Mouse (Mus musculus) heart, postnatal 14 days (tissue): ENCODE results near the gene Acsl5. TPM values are rescaled to one million over a fixed set of nuclear protein-coding genes. Genes with fewer than 3 reads are reported as not detected.

Source experiments
- DNase-seq, 2 experiments: peaks; one replicate each; pipeline ENCODE4 v3.0.0; 2021 to 2022
- intact Hi-C: fragments of 180-260 bp; cut with DNase I; formaldehyde crosslinking; loops from one replicate; pipeline ENCODE4 v1.15.1; 2025
- total RNA-seq, 2 experiments: library from RNA; stranded (reverse); gene quantifications; 2 replicates each; pipeline ENCODE4 v1.2.3; 2021

Acsl5 gene
- total RNA-seq, 2 experiments from 2014 or later, result 12.4 to 15.7 TPM

GRCm38 (mm10) chr19:55273340-55273739 lies 21.6 kb downstream of the Acsl5 start:
- DNase-seq, result no peak
- intact Hi-C loops, result no loop called here

DNA sequence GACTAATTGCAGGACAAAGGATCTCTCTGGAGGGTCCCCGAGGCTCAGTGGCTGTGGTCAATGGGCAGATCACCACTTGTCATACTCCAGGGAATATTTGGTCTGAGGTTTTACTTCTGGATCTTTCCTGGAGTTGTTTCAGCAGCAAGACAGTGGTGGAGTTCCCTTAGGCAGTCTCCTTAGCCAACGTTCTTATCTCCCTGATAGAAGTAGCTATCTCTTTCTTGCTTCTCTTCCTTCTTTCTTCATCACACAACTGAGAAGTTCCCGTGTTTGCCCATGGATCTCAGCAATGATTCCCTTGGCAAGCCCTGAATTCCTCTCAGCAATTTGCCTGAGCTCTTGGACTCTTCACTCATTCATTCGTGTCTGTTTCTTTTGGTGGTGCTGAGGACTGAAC lies 24.4 kb downstream of the Acsl5 start:
- no peak for DNase-seq
- intact Hi-C loops, result no loop called here

GRCm38 (mm10) chr19:55276770-55277169 lies 25.0 kb downstream of the Acsl5 start:
- intact Hi-C loops, result no loop called here
- DNase-seq, result no peak

GRCm38 (mm10) chr19:55284093-55284492 lies 32.4 kb downstream of the Acsl5 start:
- DNase-seq, result no peak
- intact Hi-C loops, result no loop called here

GRCm38 (mm10) chr19:55286034-55286433 lies 34.3 kb downstream of the Acsl5 start:
- DNase-seq, result no peak
- intact Hi-C loops, result no loop called here

- intact Hi-C loops, result no loop called here
- no peak for DNase-seq
These were observed 37.2 kb downstream of the Acsl5 start for GRCm38 (mm10) chr19:55288974-55289373.

DNA sequence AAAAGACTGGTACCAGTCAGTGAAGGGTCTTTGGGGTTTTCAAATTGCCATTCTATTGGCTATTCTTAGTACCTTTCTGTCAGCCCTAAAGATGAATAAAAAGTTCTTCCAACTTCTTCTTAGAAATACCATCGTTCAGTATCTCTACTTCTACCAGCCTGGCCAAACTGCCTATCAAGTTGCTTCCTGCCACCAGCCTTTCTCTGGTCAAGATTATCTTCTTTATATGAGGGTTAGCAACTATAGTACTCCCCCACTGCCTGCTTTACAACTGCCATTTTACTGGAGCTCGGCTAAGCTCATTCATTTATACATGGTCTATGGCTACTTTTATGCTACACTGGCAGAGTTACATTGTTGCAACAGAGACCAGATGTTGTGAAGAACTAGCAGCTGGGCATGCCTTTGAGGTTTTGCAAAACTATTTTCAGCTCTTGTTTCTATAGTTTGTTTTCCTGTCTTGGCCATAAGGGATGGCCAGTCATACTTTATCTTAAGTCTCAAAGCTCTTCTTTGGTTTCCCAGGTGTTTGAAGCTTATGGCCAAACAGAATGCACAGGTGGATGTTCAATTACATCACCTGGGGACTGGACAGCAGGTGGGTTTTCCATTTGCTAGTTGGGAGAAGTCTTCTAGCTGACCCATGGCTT lies 39.0 kb downstream of the Acsl5 start:
- intact Hi-C loops, result no loop called here
- no peak for DNase-seq

DNA sequence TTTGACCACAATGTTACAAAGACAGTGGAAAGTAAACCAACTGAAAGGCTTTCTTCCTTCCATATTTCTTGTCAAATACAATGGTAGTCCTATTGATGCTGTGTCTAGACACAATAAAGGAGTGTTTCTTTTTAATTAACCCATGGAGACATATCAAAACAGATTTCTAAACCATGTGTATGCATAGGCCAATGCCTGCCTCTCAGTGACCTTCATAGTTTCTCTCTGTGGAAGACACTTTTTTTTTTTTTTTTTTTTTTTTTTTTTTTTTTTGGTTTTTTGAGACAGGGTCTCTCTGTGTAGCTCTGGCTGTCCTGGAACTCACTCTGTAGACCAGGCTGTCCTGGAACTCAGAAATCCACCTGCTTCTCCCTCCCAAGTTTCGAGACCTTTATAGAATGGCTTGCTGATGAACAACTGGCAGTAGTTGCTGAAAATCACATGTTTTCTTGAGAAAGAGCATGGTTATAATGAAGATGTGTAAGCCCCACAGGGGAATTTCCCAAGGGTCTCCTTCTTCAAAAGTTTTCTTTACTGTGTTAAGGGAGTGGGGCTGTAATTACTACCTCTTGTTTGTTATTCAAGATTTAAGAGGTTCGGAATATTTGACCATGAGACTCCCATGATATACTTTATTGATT lies 40.6 kb downstream of the Acsl5 start:
- intact Hi-C loops, result no loop called here
- DNase-seq, result no peak

GRCm38 (mm10) chr19:55293175-55293574 lies 41.4 kb downstream of the Acsl5 start:
- peak in 1 of 2 experiments; percentile 6 for DNase-seq
- intact Hi-C loops, result no loop called here

DNA sequence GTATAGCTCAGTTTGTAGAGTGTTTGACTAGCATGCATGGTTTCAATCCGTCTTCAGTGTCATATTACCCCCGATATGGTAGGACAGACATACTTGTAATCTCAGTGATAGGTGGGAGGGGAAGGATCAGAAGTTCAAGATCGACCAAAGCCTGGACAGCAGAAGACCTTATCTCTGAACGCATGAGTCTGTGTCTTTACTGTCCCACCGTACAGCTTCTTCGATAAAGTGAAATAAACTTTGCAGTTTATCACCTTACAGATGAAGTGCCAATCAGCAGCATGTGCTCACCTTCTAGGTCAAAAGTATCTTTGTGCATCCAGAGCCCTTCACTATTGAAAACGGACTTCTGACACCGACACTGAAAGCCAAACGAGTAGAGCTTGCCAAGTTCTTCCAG lies 43.3 kb downstream of the Acsl5 start:
- intact Hi-C loops, result no loop called here
- DNase-seq, result no peak

- no peak for DNase-seq
- intact Hi-C loops, result no loop called here
These were observed 43.8 kb downstream of the Acsl5 start for GRCm38 (mm10) chr19:55295556-55295955.

DNA sequence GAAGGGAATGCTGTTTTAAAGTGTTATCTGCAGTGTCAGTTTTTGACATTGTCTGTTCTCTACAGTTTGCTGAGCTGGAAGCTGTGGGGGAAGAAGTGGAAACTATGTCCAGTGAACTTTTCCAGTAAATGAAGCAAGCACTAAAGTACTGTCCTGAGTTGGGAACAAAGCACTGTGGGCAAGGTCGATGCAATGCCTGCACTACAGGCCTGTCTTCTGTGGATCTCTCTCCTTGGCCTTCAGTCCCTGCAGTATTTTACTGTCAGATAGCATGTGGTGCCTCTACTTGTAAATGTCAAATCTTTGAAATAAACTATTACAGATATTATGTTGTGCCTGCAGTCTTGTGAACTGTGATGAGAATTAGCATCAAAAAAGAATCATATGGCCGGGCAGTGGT lies 44.6 kb downstream of the Acsl5 start:
- intact Hi-C loops, result no loop called here
- DNase-seq, result no peak

DNA sequence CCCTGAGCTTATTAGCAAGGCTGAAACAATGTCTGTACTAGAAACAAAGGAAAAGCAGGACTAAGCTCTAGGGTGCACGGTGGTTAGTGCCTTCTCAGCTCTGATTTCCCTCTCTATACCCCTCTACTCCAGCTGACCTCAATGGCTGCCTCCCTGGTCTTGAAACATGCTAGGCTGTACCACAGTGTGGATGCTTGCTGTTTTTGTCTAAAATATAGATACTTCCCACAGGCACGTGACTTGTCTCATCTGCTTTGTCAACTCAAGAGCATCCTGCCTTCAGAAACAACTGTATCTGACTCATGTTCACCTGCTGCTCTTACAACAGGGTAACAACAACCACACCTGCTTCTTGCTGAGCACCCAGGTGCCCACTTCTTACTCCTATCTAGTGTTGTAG lies 45.8 kb downstream of the Acsl5 start:
- intact Hi-C loops, result no loop called here

DNA sequence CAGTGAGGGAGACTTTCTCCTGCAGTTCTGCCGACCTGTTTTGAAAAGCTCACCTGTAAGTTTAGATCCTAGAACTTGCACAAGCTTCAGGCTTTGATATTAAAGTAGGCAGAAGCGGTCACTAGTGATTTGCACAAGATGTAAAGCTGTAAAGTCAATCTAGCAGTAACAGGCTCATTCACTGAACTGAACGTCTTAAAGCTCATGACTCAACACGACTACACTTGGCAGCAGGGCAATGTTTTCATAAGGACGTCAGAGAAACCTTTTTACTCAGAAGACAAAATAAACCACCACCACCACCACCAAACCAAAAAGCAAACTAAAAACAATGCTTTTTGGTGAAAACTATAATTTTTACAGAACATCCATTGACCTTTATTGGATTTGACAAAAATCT lies 46.2 kb downstream of the Acsl5 start:
- DNase-seq, result no peak
- intact Hi-C loops, result no loop called here

More for the DNA sequence above, 45.8 kb downstream of the Acsl5 start:
- DNase-seq, result no peak

DNA sequence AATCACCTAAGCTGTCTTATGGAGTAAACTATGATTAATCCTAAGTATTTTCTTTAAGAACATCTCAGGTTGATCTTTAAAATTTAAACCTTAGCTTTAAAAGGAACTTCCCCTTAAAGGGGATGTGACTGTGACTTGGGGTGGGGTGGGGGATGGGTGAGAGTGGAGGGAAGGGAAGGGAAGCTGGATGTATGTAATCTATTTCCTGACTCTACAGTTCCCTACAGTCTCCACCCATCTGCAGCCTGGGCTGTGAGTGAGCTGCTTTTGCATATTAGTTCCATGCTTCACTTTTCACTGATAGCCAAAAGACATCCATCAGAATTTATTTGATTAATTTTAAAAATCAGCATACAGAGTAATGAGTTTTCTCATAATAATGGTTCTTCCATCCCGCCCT lies 47.6 kb downstream of the Acsl5 start:
- DNase-seq, result no peak
- intact Hi-C loops, result no loop called here

DNA sequence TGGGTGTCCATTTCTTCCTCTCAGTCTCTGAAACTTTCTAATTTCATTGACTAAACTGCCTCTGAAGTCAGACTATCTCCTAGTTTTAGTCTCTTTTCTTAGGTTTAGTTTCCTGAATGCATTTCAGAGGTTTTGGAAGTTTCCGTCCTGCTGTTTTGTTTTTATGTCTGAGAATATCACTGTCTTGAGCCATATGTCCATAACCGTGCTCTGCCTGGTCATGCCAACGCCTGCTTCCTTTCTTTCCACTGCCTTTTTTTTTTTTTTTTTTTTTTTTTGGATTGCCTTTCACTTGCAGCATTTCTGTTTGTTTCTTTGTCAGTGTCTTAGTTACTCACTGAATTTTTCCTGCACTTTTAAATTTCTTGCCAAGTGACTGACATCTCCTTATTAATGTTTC lies 48.8 kb downstream of the Acsl5 start:
- intact Hi-C loops, result loop anchor here (10.0 kb wide), 1 partner anchor 236 kb away; no protein-coding TSS in a partner anchor
- no peak for DNase-seq

DNA sequence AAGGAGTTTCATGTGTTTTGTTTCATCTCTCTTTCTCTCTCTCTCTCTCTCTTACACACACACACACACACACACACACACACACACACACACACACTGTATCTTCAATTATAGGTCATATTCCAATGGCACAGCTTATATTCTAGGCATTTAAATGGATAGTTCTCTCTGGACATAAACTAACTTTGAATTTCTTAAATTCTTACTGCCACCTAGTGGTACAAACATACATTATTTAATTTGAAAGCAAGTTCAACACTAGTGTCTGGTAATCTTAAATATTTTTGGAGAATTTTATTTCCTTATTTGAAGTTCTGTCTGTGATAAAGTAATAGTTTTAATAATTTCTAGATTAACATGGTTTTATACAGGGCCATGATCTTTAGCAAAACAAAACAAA lies 53.3 kb downstream of the Acsl5 start:
- intact Hi-C loops, result loop anchor here (10.0 kb wide), 1 partner anchor 240 kb away; no protein-coding TSS in a partner anchor
- DNase-seq, result no peak

GRCm38 (mm10) chr19:55311874-55312273 lies 60.1 kb downstream of the Acsl5 start:
- intact Hi-C loops, result no loop called here
- DNase-seq, result no peak

DNA sequence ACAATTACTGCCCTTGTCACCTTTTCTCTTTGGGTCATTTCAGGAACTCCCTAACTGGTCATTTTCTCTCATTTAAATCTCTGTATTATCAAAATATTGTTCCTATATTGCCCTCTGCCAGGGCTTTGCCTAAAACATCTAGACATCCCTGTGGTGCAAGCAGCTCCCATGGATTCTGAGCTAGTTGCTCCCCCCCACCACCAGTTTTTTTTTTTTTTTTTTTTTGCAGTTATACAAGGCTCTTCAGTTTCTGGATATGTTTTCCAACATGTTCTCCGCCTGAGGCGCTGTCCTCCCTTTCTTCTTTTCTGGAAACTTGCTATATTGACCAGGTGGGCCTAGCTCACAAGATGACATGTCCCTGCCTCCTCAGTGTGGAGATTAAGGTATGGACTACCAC lies 61.9 kb downstream of the Acsl5 start:
- no peak for DNase-seq
- intact Hi-C loops, result no loop called here

DNA sequence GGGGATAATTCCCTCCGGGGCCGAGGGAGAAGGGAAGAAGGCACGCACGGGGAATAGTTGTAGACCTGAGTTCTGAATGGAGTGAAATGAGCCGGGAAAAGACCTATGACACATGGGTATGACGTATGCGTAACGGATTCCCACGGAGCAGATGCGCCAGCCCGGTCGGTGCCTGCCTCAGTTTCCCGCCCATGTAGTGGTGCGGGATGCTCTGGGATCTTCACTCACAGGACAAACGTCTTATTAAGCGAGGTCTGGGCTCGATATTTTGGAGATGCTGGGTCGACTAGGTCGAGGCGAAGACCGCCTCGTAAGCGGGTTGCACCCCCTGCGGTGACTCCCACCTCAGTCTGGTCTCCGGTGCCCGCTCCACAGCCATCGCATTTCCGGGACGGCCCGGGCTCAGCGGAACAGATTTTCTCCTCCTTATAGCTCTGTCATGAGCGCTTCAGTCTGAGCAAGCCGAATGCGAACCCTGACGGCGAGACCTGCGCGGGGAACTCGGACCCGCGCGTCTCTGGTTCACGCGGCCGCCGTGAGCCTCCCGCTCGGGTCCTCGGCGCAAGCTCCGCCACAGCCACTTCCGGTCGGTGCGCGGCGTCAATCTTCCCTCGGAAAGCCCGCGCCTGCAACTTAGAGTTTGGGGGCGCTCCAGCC lies 63.8 kb downstream of the Acsl5 start, which contains the start of gene Zdhhc6:
Zdhhc6 (minus strand) TSS at position 581 of the 657 bp plus-strand sequence.
- intact Hi-C loops, result loop anchor here (5.0 kb wide), 1 partner anchor 218 kb away; no protein-coding TSS in a partner anchor
- DNase-seq, result peak; percentile 87 to 91

- peak; percentile 89 to 92 for DNase-seq
- intact Hi-C loops, result loop anchor here (5.0 kb wide), 1 partner anchor 219 kb away; no protein-coding TSS in a partner anchor
These were observed 64.5 kb downstream of the Acsl5 start, which contains the start of gene Vti1a for GRCm38 (mm10) chr19:55316109-55316714. Gene Vti1a, plus strand, starts transcription at chr19:55316295.
